Mouse (Mus musculus): ENCODE data around the gene Mylpf. TPM values are rescaled to one million over a fixed set of nuclear protein-coding genes. Genes with fewer than 3 reads are reported as not detected.
"Not testable (repeated sequence)": the region's sequence is repeated elsewhere in the genome, so short reads cannot be mapped to it uniquely, and the experiment has no call there.

Gene Mylpf
- polyA plus RNA-seq, 1 experiment from 2014 or later: 6.9 TPM

DNA sequence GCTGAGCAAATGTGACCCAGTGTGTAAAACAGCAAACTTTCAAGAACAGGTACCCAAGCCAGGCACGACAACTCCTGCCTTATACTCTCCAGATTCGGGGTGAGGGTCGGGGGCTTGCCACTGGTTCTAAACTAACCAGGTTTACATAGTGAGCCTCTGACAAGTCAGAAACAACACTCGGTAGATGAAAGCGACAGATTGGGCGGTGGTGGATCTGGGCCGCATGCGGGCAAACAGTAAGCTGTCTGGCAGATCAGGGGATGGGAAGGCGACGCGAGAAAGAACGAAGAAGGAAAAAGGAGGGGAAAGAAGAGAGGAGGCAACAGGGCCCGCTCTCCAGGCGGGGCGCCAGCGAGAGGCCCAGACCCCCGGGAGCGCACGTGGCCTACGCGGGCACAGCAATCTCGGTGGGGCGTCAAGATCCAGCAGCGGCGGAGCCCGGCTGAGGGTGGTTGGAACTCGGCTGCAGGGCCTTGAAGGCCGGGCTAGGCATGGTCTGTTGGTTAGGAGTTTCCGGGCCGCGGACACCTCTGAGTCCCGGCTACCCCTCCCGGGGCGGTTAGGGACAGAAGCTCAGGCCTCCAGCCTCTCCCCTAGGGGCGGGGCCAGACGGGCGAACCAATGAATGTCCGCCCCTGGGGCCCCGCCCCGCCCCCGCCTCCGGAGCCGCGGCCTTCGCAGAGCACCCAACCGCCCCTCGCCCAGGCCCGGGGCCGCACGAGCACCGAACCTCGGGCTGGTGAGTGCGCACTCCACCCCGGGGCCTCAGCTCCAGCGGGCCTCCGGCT, 35.4 kb downstream of the Mylpf start, which contains the start of gene Zfp771:
Gene Zfp771, plus strand, starts transcription at position 405 of the 788 bp plus-strand sequence.
- ATAC-seq (peak; percentile 89), DNase-seq (ENCODE audit: low read depth, low spot score) (peak; percentile 68)
- CTCF ChIA-PET: no interaction called here
- H3K27me3 ChIP-seq: no peaks in the 10 kb centered on the region
- TF ChIP-seq CTCF (IDR thresholded peaks at IDR 0.05): no peak
- POLR2A ChIA-PET: interaction anchor here (1.0 kb wide), 1 partner anchor 9 kb away, joined by 5 read pairs; no protein-coding TSS in a partner anchor
- in situ Hi-C loops (cut with MboI; ENCODE audit: low pct_unique_long_range_greater_than_20kb): no loop called here

DNA sequence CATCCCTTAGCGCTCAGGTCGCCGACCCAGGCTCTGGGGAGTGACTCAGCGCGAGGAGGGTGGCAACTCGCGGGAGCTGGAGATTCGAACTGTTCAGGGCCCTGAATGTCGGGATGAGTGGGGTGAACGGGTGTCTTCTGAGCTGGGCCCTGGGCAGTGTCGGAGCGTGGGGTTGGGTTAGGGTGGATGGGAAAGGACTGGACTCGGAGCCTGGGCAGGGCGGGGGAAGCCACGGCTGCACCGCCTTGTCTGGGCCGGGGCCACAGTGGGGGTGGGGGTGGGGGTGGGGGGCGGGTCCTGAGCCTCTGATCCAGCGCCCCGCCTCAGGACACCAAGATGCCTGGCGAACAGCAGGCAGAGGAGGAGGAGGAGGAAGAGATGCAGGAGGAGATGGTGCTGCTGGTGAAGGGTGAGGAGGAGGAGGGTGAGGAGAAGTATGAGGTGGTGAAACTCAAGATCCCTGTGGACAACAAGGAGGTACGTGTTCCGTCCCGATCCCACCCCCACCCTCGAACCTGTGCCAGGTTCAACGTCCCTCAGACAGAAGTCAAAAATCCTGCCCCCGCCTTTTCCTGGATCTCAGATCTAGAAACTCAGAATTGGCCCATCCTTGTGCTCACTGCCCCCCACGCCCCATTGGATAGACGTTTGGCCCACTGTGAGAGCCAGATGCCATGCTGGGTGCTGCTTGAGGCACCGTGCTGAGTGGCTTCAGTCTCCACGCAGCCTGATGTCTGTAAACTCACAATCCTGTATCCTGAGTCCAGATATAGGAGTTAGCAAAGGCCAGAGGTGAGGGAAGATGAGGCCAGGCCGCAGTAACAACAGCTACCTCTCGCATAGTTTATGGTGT, 36.2 kb downstream of the Mylpf start:
- CTCF ChIA-PET: no interaction called here
- in situ Hi-C loops (cut with MboI; ENCODE audit: low pct_unique_long_range_greater_than_20kb): no loop called here
- no peak for TF ChIP-seq CTCF (IDR thresholded peaks at IDR 0.05)
- ATAC-seq (peak; percentile 42), DNase-seq (ENCODE audit: low read depth, low spot score) (no peak)
- H3K27me3 ChIP-seq: no peaks in the 10 kb centered on the region
- POLR2A ChIA-PET: interaction anchor here (0.7 to 1.0 kb wide), 2 partner anchors 9 kb away, joined by 3 to 5 read pairs; no protein-coding TSS in a partner anchor

DNA sequence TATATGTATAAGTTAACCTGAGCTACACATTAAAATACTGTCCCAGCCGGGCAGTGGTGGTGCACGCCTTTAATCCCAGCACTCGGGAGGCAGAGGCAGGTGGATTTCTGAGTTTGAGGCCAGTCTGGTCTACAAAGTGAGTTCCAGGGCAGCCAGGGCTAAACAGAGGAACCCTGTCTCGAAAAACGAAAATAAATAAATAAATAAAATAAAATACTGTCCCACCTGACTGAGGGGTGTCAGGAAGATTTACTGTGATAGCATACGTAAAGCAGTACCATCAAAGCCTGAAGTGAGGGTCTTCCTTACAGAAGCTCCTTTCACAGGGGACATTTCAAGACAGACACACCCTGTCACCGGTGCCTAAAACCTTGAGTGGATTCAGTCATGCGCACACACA, 41.8 kb downstream of the Mylpf start:
- POLR2A ChIA-PET; in situ Hi-C loops (cut with MboI; ENCODE audit: low pct_unique_long_range_greater_than_20kb); DNase-seq (ENCODE audit: low read depth, low spot score); ATAC-seq; H3K27me3 ChIP-seq: not testable (repeated sequence)
- CTCF ChIA-PET: interaction anchor here (0.9 kb wide), 1 partner anchor 15 kb away, joined by 3 read pairs; no protein-coding TSS in a partner anchor

DNA sequence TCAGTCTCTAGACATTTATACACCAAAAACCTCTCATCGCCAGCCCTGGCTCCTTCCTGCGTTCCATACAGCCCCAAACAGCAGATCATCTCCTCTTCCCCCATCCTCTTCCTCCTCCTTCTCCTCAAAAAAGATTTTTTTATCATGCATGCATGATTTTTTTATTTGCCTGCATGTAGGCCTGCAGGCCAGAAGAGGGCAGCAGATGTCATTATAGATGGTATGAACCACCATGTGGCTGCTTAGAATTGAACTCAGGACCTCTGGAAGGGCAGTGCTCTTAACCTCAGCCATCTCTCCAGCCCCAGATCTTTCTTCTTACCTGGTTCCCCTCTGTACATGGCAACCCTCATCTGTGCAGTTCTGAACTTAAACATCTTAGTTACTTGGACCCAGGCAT, 43.7 kb downstream of the Mylpf start:
- ChIA-PET CTCF (interaction anchor here (1.2 kb wide), 1 partner anchor 14 kb away, joined by 4 read pairs; no protein-coding TSS in a partner anchor), POLR2A (no interaction called here)
- no peak for DNase-seq (ENCODE audit: low read depth, low spot score)
- no peak for ATAC-seq
- H3K27me3 ChIP-seq: no peaks in the 10 kb centered on the region
- in situ Hi-C loops (cut with MboI; ENCODE audit: low pct_unique_long_range_greater_than_20kb): no loop called here
- TF ChIP-seq CTCF (IDR thresholded peaks at IDR 0.05): no peak

GRCm38 (mm10) chr7:127253341-127253740, 44.7 kb downstream of the Mylpf start:
- DNase-seq (ENCODE audit: low read depth, low spot score): no peak
- no peak for TF ChIP-seq CTCF (IDR thresholded peaks at IDR 0.05)
- ChIA-PET POLR2A (interaction anchor here (0.7 to 1.0 kb wide), 2 partner anchors 8 to 380 kb away, joined by 3 read pairs; no protein-coding TSS in a partner anchor), CTCF (no interaction called here)
- no peaks in the 10 kb centered on the region for H3K27me3 ChIP-seq
- no peak for ATAC-seq
- in situ Hi-C loops (cut with MboI; ENCODE audit: low pct_unique_long_range_greater_than_20kb): no loop called here

DNA sequence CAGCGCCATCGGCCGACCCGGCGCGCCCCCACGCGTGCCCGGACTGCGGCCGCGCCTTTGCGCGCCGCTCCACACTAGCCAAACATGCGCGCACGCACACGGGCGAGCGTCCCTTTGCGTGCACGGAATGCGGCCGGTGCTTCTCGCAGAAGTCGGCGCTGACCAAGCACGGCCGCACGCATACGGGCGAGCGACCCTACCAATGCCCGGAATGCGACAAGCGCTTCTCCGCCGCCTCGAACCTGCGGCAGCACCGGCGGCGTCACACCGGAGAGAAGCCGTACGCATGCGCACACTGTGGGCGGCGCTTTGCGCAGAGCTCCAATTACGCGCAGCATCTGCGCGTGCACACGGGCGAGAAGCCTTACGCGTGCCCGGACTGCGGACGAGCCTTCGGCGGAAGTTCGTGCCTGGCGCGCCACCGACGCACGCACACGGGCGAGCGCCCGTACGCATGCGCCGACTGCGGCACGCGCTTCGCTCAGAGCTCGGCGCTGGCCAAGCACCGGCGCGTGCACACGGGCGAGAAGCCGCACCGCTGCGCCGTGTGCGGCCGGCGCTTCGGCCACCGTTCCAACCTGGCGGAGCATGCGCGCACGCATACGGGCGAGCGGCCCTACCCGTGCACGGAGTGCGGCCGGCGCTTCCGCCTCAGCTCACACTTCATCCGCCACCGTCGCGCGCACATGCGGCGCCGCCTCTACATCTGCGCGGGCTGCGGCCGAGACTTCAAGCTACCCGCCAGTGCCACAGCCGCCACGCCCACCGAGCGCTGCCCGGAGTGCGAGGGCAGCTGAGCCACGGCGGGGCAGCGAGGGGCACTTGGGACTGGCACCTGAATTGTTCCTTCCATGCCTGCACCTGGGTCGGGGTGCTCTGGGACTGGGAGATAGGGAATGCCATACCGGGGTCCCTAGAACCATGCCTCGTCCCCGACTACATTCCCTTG, 45.4 kb downstream of the Mylpf start:
- ChIA-PET CTCF (no interaction called here), POLR2A (interaction anchor here (0.7 to 1.0 kb wide), 3 partner anchors 9 to 381 kb away, joined by 3 to 4 read pairs (median 3); no protein-coding TSS in a partner anchor)
- DNase-seq (ENCODE audit: low read depth, low spot score) (peak; percentile 71), ATAC-seq (peak; percentile 84)
- in situ Hi-C loops (cut with MboI; ENCODE audit: low pct_unique_long_range_greater_than_20kb): no loop called here
- no peaks in the 10 kb centered on the region for H3K27me3 ChIP-seq
- no peak for TF ChIP-seq CTCF (IDR thresholded peaks at IDR 0.05)

DNA sequence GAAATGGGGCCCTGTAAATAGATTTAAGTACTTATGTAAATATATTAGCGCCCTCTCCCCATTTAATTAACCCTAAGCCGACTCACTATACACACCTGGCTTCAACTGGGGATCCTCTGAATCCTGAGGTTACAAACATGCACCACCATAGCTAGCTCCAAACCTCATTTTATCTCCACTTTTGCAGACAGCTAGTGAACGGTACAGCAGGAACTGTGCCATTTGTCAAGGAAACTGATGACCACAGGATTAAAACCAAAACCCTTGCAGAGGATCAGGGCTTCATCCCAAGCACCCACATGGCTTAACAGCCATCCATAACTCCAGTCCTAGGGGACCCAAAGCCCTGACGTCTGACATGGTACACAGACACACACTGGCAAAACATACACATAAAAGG, 46.3 kb downstream of the Mylpf start:
- ChIA-PET CTCF (no interaction called here), POLR2A (interaction anchor here (1.0 kb wide), 1 partner anchor 15 kb away, joined by 4 read pairs; no protein-coding TSS in a partner anchor)
- in situ Hi-C loops (cut with MboI; ENCODE audit: low pct_unique_long_range_greater_than_20kb): no loop called here
- DNase-seq (ENCODE audit: low read depth, low spot score) (no peak), ATAC-seq (no peak)
- H3K27me3 ChIP-seq: no peaks in the 10 kb centered on the region
- no peak for TF ChIP-seq CTCF (IDR thresholded peaks at IDR 0.05)

DNA sequence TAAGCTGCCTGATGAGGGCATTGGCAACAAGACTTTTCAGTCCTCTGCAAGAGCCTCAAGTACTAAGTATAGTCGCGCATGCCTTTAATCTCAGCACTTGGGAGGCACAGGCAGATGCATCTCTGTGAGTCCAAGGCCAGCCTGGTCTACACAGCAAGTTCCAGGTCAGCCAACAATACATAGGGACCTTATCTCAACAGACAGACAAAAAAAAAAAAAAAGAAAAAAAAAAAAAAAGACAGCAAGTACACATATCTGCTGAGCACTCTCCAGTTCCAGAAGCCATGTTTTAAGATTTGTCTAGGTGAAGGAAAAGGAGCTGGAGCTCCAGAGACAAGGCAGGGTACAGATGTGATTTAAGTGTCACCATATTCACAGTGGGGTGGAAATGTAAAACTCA, 47.3 kb downstream of the Mylpf start:
- no peak for ATAC-seq
- DNase-seq (ENCODE audit: low read depth, low spot score): no peak
- ChIA-PET CTCF (no interaction called here), POLR2A (interaction anchor here (0.6 to 1.4 kb wide), 2 partner anchors 37 to 215 kb away, joined by 3 to 4 read pairs; no protein-coding TSS in a partner anchor)
- no peaks in the 10 kb centered on the region for H3K27me3 ChIP-seq
- TF ChIP-seq CTCF (IDR thresholded peaks at IDR 0.05): no peak
- in situ Hi-C loops (cut with MboI; ENCODE audit: low pct_unique_long_range_greater_than_20kb): no loop called here

DNA sequence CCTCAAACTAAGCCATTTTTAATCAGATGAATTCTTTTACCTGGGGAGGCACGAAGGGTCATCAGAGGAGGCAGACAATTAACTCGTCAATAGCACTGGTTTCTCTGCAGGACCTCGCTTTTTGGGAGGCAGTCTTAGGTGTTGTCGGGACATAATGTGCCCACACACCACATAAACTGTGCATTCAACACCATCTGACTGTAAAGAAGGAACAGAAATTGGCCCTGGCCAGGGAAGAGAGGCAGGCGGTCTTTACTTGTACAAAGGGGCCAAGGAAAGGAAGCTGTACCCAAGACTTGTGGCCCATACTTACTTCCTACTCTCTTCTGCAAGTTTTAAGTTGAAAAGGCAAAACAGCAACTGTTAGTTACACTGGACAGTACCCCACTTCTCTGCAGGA, 47.8 kb downstream of the Mylpf start:
- in situ Hi-C loops (cut with MboI; ENCODE audit: low pct_unique_long_range_greater_than_20kb): no loop called here
- POLR2A ChIA-PET: interaction anchor here (0.6 to 1.4 kb wide), 2 partner anchors 37 to 214 kb away, joined by 3 to 4 read pairs; no protein-coding TSS in a partner anchor

More for the DNA sequence above, 47.8 kb downstream of the Mylpf start:
- TF ChIP-seq CTCF (IDR thresholded peaks at IDR 0.05): no peak
- no peaks in the 10 kb centered on the region for H3K27me3 ChIP-seq
- CTCF ChIA-PET: no interaction called here
- DNase-seq (ENCODE audit: low read depth, low spot score) (no peak), ATAC-seq (no peak)
